Mouse (Mus musculus) megakaryocyte, embryonic 14.5 days (primary cell): ENCODE measurements around the gene Gm18596.

ENCODE experiments used
- FLI1 ChIP-seq: IDR thresholded peaks from 2 replicates; pipeline ENCODE4 v1.6.1; 2012; ENCODE audit warnings: low read length, inconsistent platforms, mixed read lengths
- GATA1 ChIP-seq: IDR thresholded peaks from 3 replicates; pipeline ENCODE4 v1.6.1; 2012; ENCODE audit warnings: mixed read lengths, low read length, inconsistent platforms, borderline replicate concordance

DNA sequence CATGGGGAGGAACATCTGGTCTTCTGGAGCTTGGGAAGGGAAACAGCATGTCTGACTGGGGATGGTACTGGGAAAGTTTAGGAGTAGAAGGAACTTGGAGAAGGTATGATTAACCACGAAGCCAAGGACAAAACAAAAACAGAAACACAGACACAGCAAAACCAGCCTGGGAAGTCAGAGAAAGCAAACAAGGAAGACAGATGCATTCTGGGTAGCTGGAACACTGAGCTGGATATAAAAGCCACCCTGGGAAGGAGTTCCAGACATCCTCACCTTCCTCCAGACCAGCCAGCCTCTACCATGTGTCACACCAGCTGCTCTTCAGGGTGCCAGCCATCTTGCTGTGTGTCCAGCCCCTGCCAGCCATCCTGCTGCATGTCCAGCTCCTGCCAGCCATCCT is 26.9 kb downstream of the Gm18596 start, which contains the start of gene Gm10142:
- TF ChIP-seq GATA1 (no peak), FLI1 (no peak)
